Mouse (Mus musculus): ENCODE measurements around the gene Ice2.

GRCm38 (mm10) chr9:69480344-69480743 lies 82.6 kb downstream of the Ice2 start:
- TF ChIP-seq POLR2A (IDR thresholded peaks at IDR 0.05; ENCODE audit: control insufficient read depth, low read depth, low read length), result no peak
- TF ChIP-seq CTCF (IDR thresholded peaks at IDR 0.05; ENCODE audit: control insufficient read depth, insufficient read depth, insufficient replicate concordance, low read depth, low read length), result peak; percentile 9; the same call in 1 of the 2 replicates
